Mouse (Mus musculus) T-helper 17 cell (primary cell): Measurements from ENCODE around the gene Med12l.

ENCODE experiments used
- in situ Hi-C, 2 experiments: fragments of 300-600 bp; cut with MboI, MseI; formaldehyde crosslinking; loops; 1 replicate in 1 of 2; 2 replicates in 1 of 2; pipeline ENCODE4 v1.15.1; 2025; ENCODE audit warnings: high pct_unique_total_duplicates in 2 of 2

Med12l gene

DNA sequence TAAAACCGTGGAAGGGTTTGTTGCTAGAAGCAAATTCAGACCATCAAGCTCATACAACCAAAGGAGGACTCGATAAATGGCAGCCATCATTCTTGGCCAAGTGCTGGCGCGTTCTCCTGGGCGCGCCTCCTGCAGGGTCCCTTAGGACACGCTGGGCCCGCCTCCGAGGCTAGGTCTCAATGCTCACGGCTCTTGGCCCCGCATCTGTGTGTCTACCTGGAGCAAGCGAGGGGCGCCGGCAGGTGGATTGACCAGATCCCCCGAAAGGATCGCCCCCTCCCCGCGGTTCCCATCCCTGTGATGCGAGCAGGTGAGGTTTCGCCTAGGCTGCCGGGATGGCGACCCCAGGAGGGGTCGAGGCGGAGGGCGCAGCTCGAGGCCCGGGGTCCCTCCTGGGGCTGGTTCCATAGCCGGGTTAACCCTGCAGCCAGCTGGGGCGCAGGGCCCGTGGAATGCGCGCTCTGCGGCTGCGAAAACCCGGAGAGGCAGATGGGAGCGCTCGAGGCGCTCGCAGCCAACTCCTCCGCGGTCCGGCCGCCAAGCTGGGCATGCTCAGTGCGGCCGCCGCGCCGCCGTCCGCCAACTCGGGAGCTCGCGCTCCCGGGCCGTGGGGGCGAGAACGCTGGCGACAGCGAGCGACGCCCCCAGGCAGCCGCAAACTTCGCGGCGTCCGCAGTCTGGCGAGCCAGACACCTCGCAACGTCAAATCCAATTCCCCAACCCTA lies at the start of gene Med12l:
Gene Med12l (plus strand): TSS at position 555 of the 725 bp plus-strand sequence.
- in situ Hi-C loops, result no loop called here

DNA sequence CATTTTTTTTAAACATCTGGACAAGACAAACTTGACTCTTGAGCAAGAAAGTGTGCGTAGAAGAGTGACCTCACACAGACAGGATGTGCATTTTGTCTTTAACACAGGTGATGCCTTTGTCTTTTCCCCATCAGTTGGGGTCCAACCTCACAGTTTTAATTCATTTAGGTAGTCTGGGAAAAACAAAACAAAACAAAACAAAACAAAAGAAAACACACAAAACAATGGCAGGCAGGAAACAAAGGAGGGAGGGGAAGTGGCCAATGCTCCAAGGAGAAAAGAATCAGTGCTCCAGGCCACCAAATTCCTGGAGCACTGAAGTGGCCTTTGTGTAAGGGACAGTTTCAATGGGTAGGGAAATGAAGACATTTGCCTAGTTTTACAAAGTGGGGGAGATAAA lies 44.5 kb upstream of the Med12l start:
- in situ Hi-C loops, result no loop called here

DNA sequence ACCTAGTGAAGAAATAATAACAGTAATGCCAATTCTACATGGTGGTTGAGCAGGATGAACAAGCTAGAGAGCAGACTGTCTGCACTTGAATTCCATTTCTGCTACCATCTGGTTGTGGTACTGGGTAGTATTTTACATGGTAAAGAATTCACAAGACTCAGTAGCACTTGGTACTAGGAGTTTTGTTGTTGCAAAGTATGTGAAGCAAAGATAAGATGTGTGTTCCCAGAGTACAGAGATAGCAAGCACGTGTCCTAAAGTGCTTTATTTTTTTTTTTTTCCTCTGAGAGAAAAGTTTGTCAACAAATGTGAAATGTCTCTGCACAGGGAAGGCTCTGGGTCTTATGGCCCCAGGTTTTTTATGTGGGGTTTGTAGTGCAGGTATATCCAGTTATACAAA lies 28.2 kb upstream of the Med12l start:
- in situ Hi-C loops, result no loop called here

DNA sequence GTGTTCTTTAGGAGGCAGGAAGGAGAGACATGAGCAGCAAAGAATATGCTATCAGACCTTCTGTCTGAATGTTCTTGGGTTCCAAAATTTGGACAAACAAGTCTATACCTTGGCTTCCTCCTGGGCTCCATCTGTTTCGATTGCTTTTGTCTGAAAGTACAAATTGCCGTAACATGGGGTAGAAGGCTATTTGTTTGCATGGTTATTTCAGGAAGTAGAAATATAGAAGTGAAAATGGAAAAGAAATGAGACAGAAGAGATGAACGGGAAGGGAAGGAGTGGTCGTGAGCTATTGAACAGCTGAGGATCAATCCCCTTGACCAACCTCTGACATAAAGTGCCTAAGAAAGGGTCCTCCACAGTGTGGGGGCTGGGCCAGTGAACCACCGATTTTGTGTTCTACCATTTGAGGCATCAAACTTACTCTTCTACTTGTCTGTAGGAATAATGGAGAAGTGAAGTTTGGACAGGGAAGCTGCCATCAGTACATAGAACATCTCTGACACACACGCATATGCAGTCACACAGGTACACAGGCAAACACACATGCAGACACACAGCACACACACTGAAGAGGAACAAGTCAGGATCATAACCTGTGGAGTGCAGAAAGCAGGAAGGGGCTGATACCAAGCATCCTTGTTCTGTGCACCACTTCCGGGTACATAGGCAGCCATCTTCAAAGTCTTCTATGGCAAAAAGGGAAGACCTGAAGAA lies 27.6 kb upstream of the Med12l start:
- in situ Hi-C loops, result no loop called here

DNA sequence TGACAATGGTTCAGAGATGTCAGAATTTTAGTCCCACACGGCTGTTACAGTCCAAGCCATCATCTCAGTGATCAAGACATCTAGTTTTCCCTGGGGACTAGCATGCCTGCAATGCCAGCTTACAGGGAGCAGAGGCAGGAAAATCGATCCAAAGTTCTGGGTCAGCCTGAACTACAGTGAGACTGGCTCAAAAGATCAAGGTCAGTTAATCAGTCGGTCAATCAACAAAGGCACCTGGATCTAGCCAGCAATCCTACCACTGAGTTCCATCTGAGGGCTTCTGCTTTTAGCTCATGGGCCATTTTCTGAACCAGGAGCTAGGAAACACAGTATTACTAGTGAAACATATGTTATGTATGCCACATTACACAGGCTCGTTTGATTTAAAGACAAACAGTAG lies 25.0 kb upstream of the Med12l start:
- in situ Hi-C loops, result loop anchor here in 1 of 2 experiments (5.0 kb wide), 1 partner anchor 82 kb away; no protein-coding TSS in a partner anchor

DNA sequence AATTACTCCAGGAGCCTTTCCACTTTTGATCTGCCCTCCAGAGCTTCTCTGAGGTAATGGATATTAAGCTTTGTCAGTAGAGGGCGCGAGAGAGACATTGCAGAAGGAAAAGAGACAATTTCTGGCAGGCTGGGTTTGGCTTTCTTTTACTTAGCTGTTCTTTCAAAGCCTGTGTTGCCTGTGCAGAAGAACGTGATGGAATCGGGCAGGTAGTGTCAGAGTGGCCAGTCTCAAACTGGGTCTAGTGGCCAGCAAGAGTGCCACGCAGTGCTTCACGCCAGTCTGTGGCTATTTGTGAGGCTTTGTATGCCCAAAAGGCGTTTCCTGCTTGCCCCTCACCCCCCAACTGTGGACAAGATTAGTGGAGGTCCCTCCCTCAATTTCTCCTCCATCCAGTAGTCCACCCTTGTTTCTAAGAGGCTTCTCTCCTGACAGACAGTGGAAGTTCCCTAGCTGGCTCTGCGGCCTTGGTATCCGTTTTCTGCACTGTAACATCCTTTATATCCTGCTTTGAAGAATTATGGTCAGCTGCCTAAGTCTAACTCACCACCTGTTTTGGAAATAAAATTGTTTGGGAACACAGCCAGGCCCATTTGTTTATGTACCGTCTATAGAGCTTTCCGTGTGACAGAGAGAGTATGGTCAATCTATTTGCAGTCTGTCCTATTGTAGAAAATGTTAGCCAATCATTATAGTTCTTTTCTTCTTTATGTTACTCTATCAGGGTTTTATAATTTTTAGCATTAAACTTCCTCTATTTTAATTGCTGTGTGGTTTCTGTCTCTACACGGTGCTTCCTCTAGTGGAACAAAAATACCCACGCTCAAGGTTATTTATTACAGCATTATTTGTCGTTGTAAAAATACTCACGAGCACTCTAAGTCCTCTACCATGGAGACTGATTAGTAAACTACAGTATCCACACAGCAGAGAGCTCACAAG lies 22.5 kb upstream of the Med12l start:
- in situ Hi-C loops, result loop anchor here in 1 of 2 experiments (5.0 kb wide), 1 partner anchor 79 kb away; no protein-coding TSS in a partner anchor

DNA sequence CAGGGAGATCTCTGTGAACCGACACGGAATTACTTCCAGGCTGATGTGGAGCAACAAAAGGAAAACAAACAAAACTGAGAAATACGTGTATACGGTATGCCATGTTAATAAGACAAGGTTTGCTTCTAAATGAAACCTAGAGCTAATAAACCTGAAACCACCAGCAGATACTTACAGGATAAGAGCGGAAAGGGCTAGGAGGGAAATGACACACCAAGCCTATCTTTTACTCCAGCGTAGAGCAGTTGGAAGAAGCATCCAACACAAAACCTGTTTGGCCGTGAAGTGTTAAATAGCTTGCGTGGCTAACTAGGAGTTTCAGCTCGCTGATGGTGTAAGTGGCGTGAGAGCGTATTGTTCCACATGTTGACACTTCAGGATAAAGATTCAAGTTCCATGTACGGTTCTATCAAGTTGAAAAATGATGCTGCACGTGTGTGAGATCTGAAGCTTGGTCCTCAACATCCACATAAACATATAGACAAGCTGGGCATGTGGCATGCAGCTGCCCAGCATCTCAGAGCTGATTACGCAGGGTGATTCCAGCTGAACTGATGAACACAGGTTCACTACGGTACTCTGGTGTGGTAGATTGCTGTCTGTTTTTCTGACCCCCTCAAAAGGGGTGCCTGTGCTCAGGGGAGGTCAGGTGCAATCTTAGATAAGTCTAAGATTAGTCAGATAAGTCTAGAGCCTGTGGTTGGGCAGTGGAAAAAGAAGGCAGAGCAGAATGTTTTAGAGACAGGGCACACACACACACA lies 21.6 kb upstream of the Med12l start:
- in situ Hi-C loops, result loop anchor here in 1 of 2 experiments (5.0 kb wide), 1 partner anchor 78 kb away; no protein-coding TSS in a partner anchor

DNA sequence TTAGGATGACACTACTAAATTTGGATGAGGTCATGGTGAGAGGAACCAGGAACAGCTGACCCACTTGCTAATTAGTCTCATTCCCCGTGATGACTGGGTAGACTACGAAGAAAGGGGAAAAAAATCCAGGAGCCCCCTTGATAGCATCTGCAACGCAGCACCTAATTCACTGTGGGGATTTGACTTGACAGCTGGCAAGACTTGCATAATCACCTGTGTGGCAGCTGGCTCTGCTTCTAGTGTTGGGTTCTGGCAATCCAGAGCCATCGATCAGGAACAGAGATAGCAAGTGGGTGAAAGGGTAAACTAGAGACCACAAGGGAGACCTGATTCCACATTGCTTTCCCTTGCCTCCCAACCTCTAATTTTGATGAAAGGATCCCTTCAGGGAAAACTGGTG lies 19.8 kb upstream of the Med12l start:
- in situ Hi-C loops, result loop anchor here in 1 of 2 experiments (5.0 kb wide), 1 partner anchor 76 kb away; no protein-coding TSS in a partner anchor

DNA sequence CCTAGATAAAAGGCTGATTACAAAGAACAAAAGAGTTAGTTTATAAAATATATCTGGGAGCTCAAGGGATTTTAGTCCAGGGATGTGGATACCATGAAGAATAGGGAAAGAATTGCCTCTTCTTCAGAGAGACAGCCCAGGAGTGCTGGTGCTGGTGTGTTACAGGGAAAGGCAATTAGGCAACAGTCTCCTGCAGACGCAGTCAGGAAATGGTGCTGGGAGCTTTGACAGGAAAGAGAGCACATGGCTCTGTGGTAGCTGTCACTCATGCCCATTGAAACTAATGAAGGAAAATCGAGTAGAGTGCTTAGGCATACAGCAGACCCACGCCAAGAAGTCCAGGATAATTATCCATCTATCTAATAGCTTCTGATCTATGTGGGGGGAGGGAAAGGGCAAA lies 16.3 kb upstream of the Med12l start:
- in situ Hi-C loops, result loop anchor here in 1 of 2 experiments (5.0 kb wide), 1 partner anchor 73 kb away; no protein-coding TSS in a partner anchor

DNA sequence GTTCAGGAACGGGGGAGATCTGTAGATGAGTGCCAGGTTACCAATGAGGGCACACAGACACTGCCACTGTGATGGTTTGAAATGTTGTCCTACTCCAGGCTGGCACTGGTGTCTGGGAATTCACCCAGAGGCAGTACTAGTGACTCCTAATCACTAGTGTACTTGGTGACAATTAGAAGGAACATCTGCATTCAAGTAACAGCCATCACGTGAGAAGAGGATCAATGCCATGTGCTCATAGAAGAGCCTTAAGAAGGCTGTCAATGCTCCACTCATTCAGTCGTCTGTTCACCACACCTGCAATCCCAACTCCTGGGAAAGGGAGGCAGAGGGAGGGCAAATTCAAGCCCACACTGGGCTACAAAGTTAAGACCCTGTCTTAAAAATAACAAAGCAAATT lies 15.1 kb upstream of the Med12l start:
- in situ Hi-C loops, result no loop called here

DNA sequence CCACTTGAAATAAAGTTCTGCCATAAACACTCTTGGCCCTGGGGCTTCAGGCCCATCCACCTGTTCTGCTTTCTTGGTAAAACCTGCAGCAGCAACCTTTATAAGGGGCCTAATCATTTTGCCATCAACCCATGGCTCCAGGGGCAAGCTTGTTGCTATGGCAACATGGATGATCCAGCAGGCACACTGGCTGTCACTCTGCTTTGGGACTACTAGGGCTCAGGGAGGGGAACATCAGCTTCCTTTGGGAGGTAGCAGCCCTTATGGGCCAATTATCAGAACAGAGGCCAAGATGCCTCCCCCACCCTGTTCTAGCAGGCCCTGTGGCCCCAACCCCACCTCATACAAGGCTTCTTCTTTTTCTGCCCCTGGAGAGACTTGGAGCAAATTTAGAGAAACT lies 13.5 kb upstream of the Med12l start:
- in situ Hi-C loops, result no loop called here

DNA sequence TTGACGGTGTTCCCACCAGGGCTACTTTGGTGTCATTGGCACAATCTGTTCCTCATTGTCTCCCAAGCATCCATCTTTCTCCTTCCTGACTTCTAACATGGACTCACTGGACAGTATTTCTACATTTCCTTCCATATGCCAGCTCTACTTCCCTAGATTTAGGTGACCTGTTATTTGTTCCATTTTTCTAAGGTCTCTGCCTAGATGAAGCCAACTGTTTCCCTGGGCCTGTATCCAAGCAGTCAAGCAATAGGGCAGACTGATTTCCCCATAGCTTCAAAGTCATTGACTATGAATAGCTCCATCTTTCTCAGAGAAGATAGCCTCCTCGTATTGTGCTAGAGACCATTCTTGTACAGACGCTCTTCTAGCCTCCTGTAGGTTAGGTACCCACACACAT lies 12.0 kb upstream of the Med12l start:
- in situ Hi-C loops, result no loop called here

DNA sequence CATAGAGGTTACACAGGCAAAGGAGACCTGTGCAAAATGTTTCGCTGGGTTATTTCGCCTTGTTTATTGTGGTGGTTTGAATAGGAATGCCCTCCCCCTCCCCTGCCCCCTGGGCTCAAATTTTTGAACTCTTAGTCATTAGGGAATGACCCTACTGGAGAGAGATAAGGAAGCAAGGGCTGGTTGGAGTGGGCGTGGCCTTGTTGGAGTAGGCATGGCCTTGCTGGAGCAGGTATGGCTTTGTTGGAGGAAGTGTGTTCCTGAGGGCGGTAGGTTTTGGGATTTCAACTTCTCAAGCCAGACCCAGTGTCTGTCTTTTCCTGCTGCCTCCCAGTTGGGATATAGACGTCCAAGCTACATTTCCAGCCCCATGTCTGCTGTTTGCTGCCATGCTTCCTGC lies 1.9 kb upstream of the Med12l start:
- in situ Hi-C loops, result no loop called here

DNA sequence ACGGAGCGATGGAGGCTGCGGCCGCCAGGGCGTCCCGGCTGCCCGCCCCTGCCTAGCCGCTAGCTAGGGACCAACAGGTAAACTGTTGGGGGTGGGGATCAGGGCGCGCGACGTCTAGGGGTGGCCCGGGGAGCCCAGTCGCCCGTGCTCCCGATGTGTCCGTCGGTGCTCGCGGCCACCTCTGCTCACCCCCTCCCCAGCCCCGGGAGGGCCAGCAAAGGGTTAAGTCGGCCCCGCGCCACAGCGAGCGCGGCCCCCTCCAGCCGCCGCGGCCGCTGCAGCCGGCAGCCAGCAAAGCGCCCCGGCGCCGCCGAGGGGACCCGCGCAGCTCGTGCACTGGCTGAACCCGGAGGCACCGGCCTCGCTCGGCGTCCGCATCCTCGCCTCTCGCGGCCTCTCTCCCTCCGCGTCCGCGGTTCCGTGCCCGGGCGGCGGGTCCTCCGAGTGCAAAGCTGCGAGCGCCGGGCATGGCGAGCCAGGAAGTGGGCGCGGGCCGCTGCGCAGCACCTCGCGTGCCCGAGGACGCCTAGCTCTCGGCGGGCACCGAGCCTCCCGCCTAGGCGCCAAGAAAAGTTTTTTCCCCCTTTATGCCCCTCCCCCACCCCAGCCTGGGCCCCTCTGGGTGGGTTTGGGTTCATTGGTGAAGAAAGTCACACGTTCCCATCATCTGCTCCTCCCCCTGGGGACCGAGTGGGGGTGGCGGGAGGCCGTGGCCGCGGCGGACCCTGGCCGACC lies 538 bp downstream of the Med12l start:
- in situ Hi-C loops, result no loop called here

DNA sequence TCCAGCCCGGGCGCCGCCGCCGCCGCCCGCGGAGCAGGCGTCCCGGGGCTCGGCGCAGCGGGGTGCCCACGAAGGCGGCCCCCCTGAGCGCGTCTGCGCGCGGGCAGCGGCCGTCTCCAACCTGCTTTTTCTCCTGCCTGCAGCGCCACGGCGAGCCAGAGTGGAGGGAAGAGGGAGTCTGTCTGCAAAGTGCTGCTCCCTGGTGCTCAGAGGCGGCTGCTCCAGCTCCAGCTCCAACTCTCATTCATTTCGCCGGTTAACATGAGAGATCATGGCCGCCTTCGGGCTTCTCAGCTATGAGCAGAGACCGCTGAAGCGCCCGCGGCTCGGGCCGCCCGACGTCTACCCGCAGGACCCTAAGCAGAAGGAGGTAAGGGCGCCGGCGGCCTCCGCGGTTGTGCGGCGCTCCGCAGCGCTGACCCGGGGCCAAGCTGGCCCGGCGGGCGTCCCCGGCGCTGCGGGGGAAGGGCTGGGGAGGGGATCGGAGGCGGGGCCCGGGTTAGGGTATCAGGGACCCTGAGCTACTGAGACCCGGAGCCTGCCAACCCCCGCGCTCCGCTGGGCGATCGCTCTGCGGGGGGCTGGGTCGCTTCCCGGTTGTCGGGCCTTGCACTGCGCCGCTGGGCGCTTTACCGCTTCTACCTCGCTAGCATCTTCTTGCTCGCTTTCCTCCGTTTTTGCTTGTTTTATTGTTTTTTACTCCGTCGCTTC lies 1.3 kb downstream of the Med12l start:
- in situ Hi-C loops, result no loop called here

DNA sequence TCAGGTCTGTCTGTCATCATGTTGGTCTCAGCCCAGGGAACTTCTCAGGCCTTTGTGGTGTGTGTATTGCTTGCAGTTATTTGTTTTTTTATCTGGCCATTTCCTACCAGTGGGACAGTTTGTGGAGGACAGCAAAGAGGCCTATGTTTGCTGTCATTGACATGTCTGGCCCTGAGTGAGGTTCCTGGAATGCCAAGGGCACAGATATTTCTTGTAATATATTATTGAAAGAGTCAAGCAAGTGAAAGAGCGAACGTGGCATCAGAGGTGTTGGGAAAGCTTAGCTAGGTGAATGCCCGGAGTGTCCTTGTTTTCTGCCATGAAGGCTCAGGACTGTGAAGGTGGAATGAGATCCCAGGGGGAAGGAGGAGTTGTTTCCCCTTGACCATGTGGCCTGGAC lies 4.7 kb downstream of the Med12l start:
- in situ Hi-C loops, result no loop called here

DNA sequence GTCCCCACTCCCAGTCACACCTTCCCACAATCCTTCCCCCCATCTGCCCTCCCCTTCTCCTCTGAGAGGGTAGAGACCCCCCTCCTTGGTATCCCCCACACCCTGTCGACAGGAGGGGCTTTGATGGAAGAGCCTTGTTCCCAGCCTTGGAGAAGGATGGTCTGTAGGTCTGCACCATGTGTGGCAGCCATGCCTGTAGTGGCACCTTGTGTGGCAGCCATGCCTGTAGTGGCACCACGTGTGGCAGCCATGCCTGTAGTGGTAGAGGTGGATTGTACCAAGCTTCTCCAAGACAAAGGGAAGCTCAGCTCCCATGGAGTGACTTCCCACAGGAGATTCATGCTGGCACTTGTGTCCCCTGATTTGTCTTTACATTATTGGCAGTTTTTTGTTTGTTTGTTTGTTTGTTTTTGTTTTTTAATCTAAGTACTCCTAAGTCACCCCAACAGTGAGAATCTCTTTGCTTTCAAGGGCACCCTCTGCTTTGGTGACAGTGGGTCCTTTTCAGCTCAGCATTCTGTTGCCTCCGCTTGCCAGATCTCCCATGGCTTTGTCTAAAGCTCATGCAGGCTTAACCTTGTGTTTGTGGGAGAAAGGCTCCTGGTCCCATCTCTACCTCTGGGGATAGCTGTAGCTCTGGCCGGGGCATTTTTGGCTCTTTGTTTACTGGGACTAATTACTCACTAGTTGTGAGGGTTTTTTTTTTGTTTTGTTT lies 10.2 kb downstream of the Med12l start:
- in situ Hi-C loops, result no loop called here

DNA sequence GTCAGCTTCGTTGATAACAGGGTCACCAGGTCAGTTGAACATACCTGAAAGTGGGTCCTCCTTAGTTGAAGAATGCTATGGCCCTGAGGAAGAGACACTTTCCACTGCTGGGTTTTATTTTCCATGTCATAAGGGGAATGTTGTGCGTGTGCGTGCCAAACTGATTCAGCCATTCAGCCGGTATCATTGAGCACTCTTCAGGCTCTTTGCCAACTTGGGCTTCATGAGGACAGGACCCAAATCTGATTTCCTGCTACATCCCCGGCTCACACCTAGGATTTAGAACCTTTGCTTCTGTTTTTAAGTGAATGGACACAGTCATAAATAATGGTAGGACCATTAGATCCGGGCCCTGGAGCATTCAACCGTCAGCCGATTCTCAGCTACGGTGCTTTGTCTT lies 10.9 kb downstream of the Med12l start:
- in situ Hi-C loops, result no loop called here

DNA sequence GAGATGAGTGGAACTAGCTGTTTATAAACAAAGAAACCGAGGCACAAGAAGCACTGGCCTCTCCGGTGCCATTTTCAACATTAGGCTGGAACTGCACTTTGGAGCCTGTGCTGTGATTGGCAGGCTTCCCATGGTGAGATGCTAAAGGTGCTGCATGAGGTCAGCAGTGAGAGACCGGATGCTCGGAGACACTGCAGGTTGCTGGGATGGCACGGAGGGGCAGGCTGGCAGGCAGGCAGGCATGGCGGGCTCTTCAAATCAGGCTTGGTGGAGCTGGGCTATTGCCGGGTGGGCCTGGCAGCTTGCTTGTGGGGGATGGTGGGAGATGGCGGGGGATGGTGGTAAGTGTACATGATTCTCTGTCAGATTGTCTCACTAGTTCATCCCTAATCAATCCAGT lies 15.6 kb downstream of the Med12l start:
- in situ Hi-C loops, result no loop called here
